Mouse (Mus musculus) ovary, postnatal 14 days (tissue): Measurements from ENCODE around the gene 6430571L13Rik.

Experiments used
- DNase-seq: peaks from one replicate; pipeline ENCODE4 v3.0.0; 2022; ENCODE audit warnings: low spot score

6430571L13Rik gene

DNA sequence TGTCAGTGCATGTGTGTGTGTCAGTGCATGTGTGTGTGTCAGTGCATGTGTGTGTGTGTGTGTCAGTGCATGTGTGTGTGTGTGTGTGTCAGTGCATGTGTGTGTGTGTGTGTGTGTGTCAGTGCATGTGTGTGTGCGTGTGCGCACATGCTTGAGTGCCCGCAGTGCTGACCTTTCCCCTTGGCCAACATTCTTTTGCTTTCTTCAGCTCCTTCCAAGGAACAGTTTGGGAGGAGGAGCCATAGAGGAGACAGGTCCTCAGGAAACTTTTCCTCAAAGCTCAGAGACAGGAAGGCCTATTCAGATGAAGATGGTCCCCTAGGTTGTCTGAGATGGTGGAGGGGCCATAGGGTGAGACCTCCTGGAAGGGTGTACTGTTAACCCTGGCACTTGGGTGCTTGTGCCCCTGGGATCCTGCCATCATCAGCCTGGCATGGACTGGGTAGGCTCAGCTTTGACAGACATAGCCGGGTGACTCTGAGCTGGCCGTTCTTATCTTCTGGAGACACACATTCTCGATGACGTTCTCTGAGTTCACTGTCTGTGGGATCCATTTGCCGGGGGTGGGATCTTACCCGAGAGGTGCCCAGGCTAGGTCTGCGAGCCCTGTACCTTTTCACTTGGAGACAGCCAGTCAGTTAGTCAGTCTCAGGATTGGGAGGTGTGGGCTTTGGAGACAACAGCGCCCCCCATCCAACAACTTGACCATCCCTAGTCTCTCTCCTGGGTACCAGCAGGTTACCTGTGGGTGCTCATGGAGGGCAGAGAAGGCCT lies 33.1 kb upstream of the 6430571L13Rik start:
- DNase-seq, result no peak

DNA sequence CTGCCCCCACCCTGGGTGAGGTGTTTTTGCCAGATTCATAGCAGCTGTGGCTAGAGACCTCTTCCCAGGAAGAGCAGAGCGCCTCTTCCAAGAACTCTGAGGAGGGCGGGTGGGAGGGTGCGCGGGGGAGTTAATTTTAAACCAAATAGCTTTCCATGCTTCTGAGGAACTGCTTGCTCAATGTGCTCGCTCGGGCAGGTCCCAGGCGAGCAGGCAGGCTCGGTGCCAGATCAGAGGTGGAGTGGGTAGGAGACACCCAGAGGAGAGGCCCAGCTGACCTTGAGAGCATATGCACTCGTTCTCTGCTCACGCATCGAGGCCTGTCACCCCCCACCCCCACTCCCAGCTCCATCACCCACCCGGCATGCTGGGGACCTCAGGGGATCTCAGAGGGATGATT lies 32.5 kb upstream of the 6430571L13Rik start:
- DNase-seq, result peak; percentile 83

DNA sequence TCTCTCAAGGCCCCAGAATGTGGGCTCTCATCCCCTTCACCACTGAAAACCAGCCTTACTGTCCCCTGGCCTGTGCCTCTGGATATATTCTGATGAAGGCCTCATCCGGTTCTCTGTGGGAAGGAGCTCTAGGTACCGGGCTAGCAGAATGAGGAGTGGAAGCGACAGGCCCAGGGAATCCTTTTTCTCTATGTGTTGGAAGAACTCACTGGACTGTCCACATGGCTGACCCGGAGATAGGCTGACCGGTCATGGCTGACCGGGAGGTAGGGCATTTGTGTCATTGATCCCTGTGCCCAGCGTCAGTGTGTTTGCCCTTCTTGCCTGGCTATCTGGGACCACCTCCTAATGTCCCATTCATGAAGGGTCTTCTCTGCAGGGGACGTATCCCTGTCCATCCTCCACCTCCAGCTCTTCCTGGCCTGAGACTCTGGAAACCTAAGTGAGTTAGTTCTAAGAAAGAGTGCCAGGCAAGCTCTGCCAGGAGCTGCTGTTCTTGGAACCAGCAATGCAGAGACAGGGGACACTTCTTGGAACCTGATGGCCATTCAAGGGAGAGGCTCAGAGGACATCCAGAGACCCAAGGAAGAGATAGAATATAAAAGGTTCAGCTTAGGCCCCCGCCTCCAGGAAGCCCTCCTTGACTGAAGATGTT lies 31.9 kb upstream of the 6430571L13Rik start:
- no peak for DNase-seq

- DNase-seq, result no peak
Measured at GRCm38 (mm10) chr9:107309171-107309570, 31.2 kb upstream of the 6430571L13Rik start.

DNA sequence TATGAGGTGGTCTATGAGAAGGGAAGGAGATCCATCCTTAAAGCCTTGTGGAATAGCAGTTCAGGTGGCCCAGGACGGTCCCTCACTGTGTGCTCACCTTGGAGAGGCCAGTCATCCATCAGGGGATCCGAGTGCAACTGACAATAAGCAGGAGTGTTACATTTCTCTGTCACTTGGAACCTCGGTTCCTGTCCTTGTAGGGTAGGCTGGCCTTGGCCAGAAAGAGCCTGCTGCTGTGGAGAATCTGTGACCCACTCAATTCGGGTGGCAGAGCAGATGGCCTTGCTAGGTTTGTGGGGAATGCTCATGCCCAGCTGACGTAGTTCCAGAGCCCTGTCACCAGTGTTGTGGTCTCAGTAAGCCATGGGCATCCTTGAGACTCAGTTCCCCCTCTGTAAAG lies 30.8 kb upstream of the 6430571L13Rik start:
- DNase-seq, result no peak

- no peak for DNase-seq
Measured at GRCm38 (mm10) chr9:107312811-107313584, 27.4 kb upstream of the 6430571L13Rik start.

- DNase-seq, result no peak
Measured at GRCm38 (mm10) chr9:107313926-107314325, 26.5 kb upstream of the 6430571L13Rik start.

- no peak for DNase-seq
Measured at GRCm38 (mm10) chr9:107315791-107316190, 24.6 kb upstream of the 6430571L13Rik start.

DNA sequence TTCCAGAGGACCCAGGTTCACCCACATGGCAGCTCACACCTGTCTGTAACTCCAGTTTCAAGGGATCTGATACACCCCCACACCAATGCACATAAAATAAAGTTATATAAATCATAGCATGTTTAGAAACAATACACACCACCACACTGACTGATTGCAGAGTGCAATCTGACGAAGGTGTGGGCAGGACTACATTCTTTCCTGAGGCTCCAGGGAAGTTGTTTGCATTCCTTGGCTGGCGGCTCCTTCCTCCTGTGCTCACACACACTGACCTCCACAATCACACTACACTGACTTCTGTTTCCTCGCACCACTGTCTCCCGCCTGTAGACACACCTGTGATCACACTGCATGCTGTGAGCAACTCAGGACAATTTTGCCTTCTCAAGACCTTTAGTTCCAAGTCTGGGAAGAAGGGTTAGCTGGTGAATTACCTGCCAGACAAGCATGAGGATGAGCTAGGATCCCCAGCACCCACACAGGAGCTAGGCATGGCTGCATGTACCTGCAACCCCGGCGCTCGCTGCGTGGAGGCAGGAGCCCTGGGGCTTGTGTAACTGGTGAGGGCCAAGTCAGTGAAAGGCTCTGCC lies 17.8 kb upstream of the 6430571L13Rik start:
- no peak for DNase-seq

GRCm38 (mm10) chr9:107323558-107323957 lies 16.8 kb upstream of the 6430571L13Rik start:
- no peak for DNase-seq

DNA sequence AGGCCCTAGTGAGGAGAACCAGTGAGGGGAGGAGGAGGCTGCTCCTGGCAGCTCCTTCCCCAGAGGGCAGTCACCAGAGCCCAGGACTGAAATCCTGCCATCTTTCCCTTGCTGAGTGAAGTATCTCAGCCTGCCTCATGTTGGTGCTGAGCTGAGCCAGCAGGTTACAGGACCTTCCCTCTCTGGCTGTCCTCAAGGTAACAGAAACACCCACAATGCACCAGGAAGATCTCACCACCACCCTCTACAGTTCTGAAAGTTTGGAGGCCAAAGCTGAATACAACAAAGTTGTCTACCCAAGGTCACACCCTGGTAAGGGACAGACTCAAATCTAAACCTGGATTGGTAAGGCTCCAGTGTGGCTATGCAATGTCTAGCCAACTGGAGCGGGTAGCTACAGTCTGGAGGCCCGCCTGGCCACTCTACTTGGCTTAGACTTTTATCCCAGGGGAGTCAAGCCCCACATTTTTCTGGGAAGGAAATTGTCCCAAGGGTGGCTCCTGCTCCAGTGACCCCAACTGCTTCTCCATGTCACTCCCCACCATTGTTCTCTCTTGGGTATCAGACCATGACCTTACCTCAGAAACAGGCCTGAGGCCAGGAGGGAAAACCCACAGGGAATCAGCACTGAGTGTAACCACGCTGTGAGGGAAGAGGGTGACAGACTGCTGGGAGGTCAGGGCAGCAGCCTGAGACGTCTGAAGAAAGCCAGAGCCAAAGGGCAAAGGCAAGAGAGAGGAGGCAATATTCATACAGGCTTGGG lies 15.4 kb upstream of the 6430571L13Rik start:
- no peak for DNase-seq

DNA sequence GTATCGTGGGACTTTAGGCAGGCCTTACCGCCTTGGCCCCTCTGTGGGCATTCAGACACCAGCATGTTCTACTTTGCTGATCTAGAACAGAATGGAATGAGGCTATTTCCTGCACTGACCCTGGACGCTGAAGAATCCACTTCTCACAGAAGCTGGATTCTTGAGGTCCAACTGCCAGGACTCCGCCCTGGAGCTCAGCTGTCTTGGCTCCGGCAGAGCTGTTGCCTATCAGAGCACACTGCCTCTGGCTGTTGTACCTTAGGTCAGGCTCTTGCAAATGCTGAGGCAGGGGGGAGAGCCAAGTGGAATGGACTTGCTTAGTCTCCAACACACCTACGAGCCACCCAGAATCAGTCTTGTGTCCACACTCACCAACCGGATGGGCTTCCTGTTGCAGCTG lies 14.5 kb upstream of the 6430571L13Rik start:
- no peak for DNase-seq

GRCm38 (mm10) chr9:107327879-107328620 lies 12.4 kb upstream of the 6430571L13Rik start:
- no peak for DNase-seq

GRCm38 (mm10) chr9:107330791-107331190 lies 9.6 kb upstream of the 6430571L13Rik start:
- no peak for DNase-seq

DNA sequence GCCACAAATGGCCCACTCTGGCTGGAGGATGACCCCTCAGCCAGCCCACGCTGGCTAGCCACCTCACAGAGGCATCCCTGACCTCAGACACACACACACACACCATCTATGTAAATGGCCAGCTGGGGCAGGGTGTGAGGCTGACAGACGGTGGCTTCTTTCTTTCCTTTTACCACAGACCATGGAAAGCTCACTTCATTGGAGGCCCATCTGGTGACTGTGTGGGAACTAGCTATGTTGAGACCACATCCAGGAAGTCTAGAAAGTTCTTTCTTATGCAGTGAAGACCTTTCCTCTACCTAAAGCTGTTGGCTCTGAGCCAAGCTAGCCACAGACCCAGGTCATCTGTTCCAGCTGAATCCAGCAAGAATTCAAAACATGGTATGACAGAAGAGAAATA lies 6.7 kb upstream of the 6430571L13Rik start:
- DNase-seq, result no peak

- no peak for DNase-seq
Measured at GRCm38 (mm10) chr9:107334356-107334755, 6.0 kb upstream of the 6430571L13Rik start.

- DNase-seq, result no peak
Measured at GRCm38 (mm10) chr9:107335046-107335445, 5.4 kb upstream of the 6430571L13Rik start.

GRCm38 (mm10) chr9:107335909-107336308 lies 4.5 kb upstream of the 6430571L13Rik start:
- DNase-seq, result peak; percentile 71

- no peak for DNase-seq
Measured at GRCm38 (mm10) chr9:107336386-107336785, 4.0 kb upstream of the 6430571L13Rik start.

- peak; percentile 63 for DNase-seq
Measured at GRCm38 (mm10) chr9:107338172-107338883, 2.1 kb upstream of the 6430571L13Rik start, which contains the start of gene Hemk1. Hemk1 (minus strand) TSS chr9:107338350.
